Mouse (Mus musculus) CH12.LX (cell line): ENCODE measurements around the gene Dhrs7b. TPM values are rescaled to one million over a fixed set of nuclear protein-coding genes. Genes with fewer than 3 reads are reported as not detected.
"Not testable (repeated sequence)": the region's sequence is repeated elsewhere in the genome, so short reads cannot be mapped to it uniquely, and the experiment has no call there.

Experiments used
- DNase-seq: peaks from one replicate; pipeline ENCODE4 v3.0.0-alpha.2; 2013; ENCODE audit errors: extremely low read depth
- H3K27ac ChIP-seq: 2 replicates; pipeline ENCODE4 v1.5.1; 2012; ENCODE audit warnings: low read depth, mild to moderate bottlenecking, control low read depth, moderate library complexity; ENCODE audit not compliant: insufficient read depth
- H3K27me3 ChIP-seq: replicated peaks from 2 replicates; pipeline ENCODE3; 2012; ENCODE audit warnings: inconsistent platforms
- H3K36me3 ChIP-seq, 2 experiments: replicated peaks in 1 of 2; 2 replicates each; pipeline versions ENCODE3 to v1.6.1; 2012; ENCODE audit warnings: inconsistent platforms in 1 of 2, low read length in 1 of 2, mild to moderate bottlenecking in 1 of 2, mixed read lengths in 1 of 2, moderate library complexity in 1 of 2; ENCODE audit not compliant: control insufficient read depth in 1 of 2, insufficient read depth in 1 of 2
- H3K4me1 ChIP-seq, 2 experiments: 2 replicates each; pipeline ENCODE4 v1.6.1; 2012; ENCODE audit warnings: inconsistent platforms in 1 of 2, moderate library complexity in 1 of 2; ENCODE audit not compliant: insufficient read depth in 2 of 2, control insufficient read depth in 1 of 2
- H3K4me2 ChIP-seq: 2 replicates; pipeline ENCODE4 v1.6.1; 2012; ENCODE audit warnings: low read depth, mild to moderate bottlenecking, control low read depth; ENCODE audit not compliant: poor library complexity, insufficient read depth, severe bottlenecking
- H3K4me3 ChIP-seq, 3 experiments: fragments of 150-350 bp in 1 of 3; sonication (generic) in 1 of 3; replicated peaks in 1 of 3; 2 replicates each; pipeline versions ENCODE3 to v1.5.1; 2011 to 2012; ENCODE audit warnings: low read depth in 2 of 3, low read length in 2 of 3, mild to moderate bottlenecking in 2 of 3, moderate library complexity in 2 of 3, control low read depth in 1 of 3, improper control_type of control experiment in 1 of 3, inconsistent platforms in 1 of 3, mixed read lengths in 1 of 3; ENCODE audit not compliant: poor library complexity in 1 of 3
- H3K79me2 ChIP-seq: replicated peaks from 2 replicates; pipeline ENCODE4 v1.6.1; 2012; ENCODE audit warnings: mild to moderate bottlenecking, moderate library complexity; ENCODE audit not compliant: control insufficient read depth, poor library complexity, insufficient read depth, severe bottlenecking; ENCODE audit errors: extremely low read depth
- H3K9ac ChIP-seq: 2 replicates; pipeline ENCODE4 v1.6.1; 2012; ENCODE audit warnings: low read depth, mild to moderate bottlenecking, control low read depth, moderate library complexity; ENCODE audit not compliant: insufficient read depth
- H3K9me3 ChIP-seq: replicated peaks from 2 replicates; pipeline ENCODE3; 2012; ENCODE audit warnings: low read length, inconsistent platforms, mixed read lengths
- CHD1 ChIP-seq: IDR thresholded peaks from 2 replicates; pipeline ENCODE4 v1.6.1; 2012; ENCODE audit warnings: low read depth, low read length, improper control_type of control experiment, inconsistent platforms
- CHD2 ChIP-seq: IDR thresholded peaks from 2 replicates; pipeline ENCODE4 v1.6.1; 2011; ENCODE audit warnings: low read length, improper control_type of control experiment
- E2F4 ChIP-seq: IDR thresholded peaks from 2 replicates; pipeline ENCODE4 v1.6.1; 2011; ENCODE audit warnings: low read depth, low read length, improper control_type of control experiment; ENCODE audit not compliant: insufficient replicate concordance
- ELF1 ChIP-seq: IDR thresholded peaks from 2 replicates; pipeline ENCODE4 v1.6.1; 2014; ENCODE audit warnings: low read depth, mild to moderate bottlenecking, inconsistent platforms, low read length, improper control_type of control experiment
- EP300 ChIP-seq: IDR thresholded peaks from 2 replicates; pipeline ENCODE4 v1.6.1; 2011; ENCODE audit warnings: low read length, improper control_type of control experiment
- ETS1 ChIP-seq: conservative IDR thresholded peaks from 2 replicates; pipeline ENCODE4 v1.6.1; 2012; ENCODE audit warnings: low read depth, mild to moderate bottlenecking, inconsistent platforms, low read length, improper control_type of control experiment, moderate library complexity
- HCFC1 ChIP-seq: IDR thresholded peaks from 2 replicates; pipeline ENCODE4 v1.6.1; 2012; ENCODE audit warnings: low read depth, mild to moderate bottlenecking, inconsistent platforms, low read length, improper control_type of control experiment
- JUN ChIP-seq: IDR thresholded peaks from 2 replicates; pipeline ENCODE4 v1.6.1; 2011; ENCODE audit warnings: low read depth, mild to moderate bottlenecking, low read length, improper control_type of control experiment, moderate library complexity; ENCODE audit not compliant: insufficient read depth
- MAFK ChIP-seq: IDR thresholded peaks from 2 replicates; pipeline ENCODE4 v1.6.1; 2011; ENCODE audit warnings: low read length, improper control_type of control experiment; ENCODE audit not compliant: insufficient replicate concordance
- MEF2A ChIP-seq: IDR thresholded peaks from 2 replicates; pipeline ENCODE4 v1.6.1; 2014; ENCODE audit warnings: low read depth, mild to moderate bottlenecking, inconsistent platforms, low read length, improper control_type of control experiment, borderline replicate concordance
- MXI1 ChIP-seq: IDR thresholded peaks from 2 replicates; pipeline ENCODE4 v1.6.1; 2011; ENCODE audit warnings: mild to moderate bottlenecking, low read depth, low read length, improper control_type of control experiment
- MYC ChIP-seq: IDR thresholded peaks from 2 replicates; pipeline ENCODE4 v1.6.1; 2011; ENCODE audit warnings: low read depth, mild to moderate bottlenecking, improper control_type of control experiment, low read length
- POLR2A ChIP-seq: IDR thresholded peaks from 2 replicates; pipeline ENCODE4 v1.6.1; 2011; ENCODE audit warnings: low read depth, mild to moderate bottlenecking, improper control_type of control experiment, low read length
- RAD21 ChIP-seq: IDR thresholded peaks from 2 replicates; pipeline ENCODE4 v1.6.1; 2011; ENCODE audit warnings: low read depth, mild to moderate bottlenecking, low read length, improper control_type of control experiment, moderate library complexity
- SIN3A ChIP-seq: IDR thresholded peaks from 2 replicates; pipeline ENCODE4 v1.6.1; 2012; ENCODE audit warnings: low read length, improper control_type of control experiment, inconsistent platforms
- TBP ChIP-seq: conservative IDR thresholded peaks from 2 replicates; pipeline ENCODE4 v1.6.1; 2011; ENCODE audit warnings: low read depth, low read length, improper control_type of control experiment
- USF1 ChIP-seq: IDR thresholded peaks from 2 replicates; pipeline ENCODE4 v1.6.1; 2014; ENCODE audit warnings: low read depth, mild to moderate bottlenecking, inconsistent platforms, low read length, improper control_type of control experiment
- ZKSCAN1 ChIP-seq: IDR thresholded peaks from 2 replicates; pipeline ENCODE4 v1.6.1; 2012; ENCODE audit warnings: low read depth, inconsistent platforms, low read length, improper control_type of control experiment, borderline replicate concordance
- ZMIZ1 ChIP-seq: IDR thresholded peaks from 2 replicates; pipeline ENCODE4 v1.6.1; 2012; ENCODE audit warnings: low read depth, mild to moderate bottlenecking, inconsistent platforms, low read length, improper control_type of control experiment
- dilution Hi-C: fragments of 300-500 bp; cut with MboI; formaldehyde crosslinking; loops from 2 replicates; pipeline ENCODE4 v1.14.3; 2020; ENCODE audit warnings: low sequenced_read_pairs; ENCODE audit not compliant: extremely low pct_unique_long_range_greater_than_20kb, extremely low pct_ligation_motif_present
- in situ Hi-C: fragments of 300-500 bp; cut with MboI; formaldehyde crosslinking; loops from 3 replicates; pipeline ENCODE4 v1.14.3; 2019; ENCODE audit warnings: low sequenced_read_pairs, low pct_ligation_motif_present, low pct_unique_long_range_greater_than_20kb, mixed read lengths
- polyA plus RNA-seq: library from polyadenylated mRNA; unstranded; fragments of >175 nt; gene quantifications from 2 replicates; pipeline ENCODE4 v1.2.1, GENCODE M21; 2012; ENCODE audit warnings: low read depth; ENCODE audit not compliant: insufficient read length
- total RNA-seq, 2 experiments: library from RNA; depleted of rRNA; stranded (reverse); fragments of 300-350 nt in 1 of 2; fragments of >200 nt in 1 of 2; gene quantifications; 2 replicates each; pipeline ENCODE4 v1.2.3; 2012 to 2014

Dhrs7b gene
- total and polyA plus RNA-seq, 3 experiments: 43.3 to 63.5 (median 59.2) TPM

DNA sequence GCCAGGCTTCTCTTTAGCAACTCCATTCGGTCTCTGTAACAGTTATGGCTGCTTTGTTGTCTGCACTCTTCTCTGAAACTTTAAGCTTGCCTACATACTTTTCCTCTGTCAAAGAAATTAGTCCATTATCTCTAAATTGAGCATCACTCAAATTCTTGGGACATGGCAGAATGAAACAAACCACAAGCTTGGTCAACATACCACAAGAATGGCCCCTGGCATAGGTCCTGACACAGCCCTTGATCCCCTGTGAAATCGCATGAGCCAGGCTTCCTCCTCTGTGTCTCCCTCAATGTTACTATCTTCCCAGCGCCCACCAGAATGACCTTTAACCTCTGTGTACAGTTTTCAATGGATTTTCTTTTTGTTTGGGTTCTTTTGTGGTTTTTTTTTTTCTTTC is 52.0 kb downstream of the Dhrs7b start:
- in situ Hi-C loops (no loop called here), dilution Hi-C loops (no loop called here)
- H3K4me1 ChIP-seq: peaks cover 6 to 17% of the 10 kb centered on the region in 2 experiments; a peak in 2 of 4 replicates
- H3K9me3 ChIP-seq: no peaks in the 10 kb centered on the region
- no peak overlapping the region for H3K9ac ChIP-seq
- DNase-seq: no peak
- H3K27me3 ChIP-seq: no peaks in the 10 kb centered on the region
- H3K79me2 ChIP-seq: peaks cover 19% of the 10 kb centered on the region
- no peak overlapping the region for H3K4me2 ChIP-seq
- H3K27ac ChIP-seq: no peak overlapping the region
- no peak overlapping the region for H3K4me3 ChIP-seq
- peaks cover 2 to 38% of the 10 kb centered on the region in 2 experiments for H3K36me3 ChIP-seq
- TF ChIP-seq ELF1: no peak
- TF ChIP-seq USF1: no peak
- no peak for TF ChIP-seq HCFC1
- TF ChIP-seq SIN3A: no peak
- no peak for TF ChIP-seq CHD2
- no peak for TF ChIP-seq MXI1
- TF ChIP-seq ZKSCAN1: no peak
- no peak for TF ChIP-seq E2F4
- no peak for TF ChIP-seq TBP
- no peak for TF ChIP-seq EP300
- no peak for TF ChIP-seq JUN
- TF ChIP-seq ZMIZ1: no peak
- no peak for TF ChIP-seq MEF2A
- TF ChIP-seq CHD1: no peak
- no peak for TF ChIP-seq RAD21
- no peak for TF ChIP-seq MAFK
- no peak for TF ChIP-seq MYC
- no peak for TF ChIP-seq POLR2A
- no peak for TF ChIP-seq ETS1

DNA sequence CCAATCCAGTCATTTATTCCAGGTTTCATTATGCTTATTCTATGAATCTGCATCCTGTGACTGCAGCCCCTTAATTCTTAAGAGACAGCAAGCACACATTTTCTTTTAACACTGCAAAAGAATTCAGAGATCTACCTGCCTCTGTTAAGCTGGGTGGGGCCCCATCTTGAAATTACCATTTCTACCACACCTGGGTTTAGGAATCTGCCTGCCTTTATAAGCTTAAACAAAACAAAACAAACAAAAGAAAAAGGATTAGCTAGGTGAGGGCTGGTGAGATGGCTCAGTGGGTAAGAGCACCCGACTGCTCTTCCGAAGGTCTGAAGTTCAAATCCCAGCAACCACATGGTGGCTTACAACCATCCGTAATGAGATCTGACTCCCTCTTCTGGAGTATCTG is 56.6 kb downstream of the Dhrs7b start:
- dilution Hi-C loops, H3K4me1 ChIP-seq, H3K27me3 ChIP-seq, H3K4me2 ChIP-seq, H3K9ac ChIP-seq, DNase-seq, H3K79me2 ChIP-seq, H3K4me3 ChIP-seq, H3K27ac ChIP-seq, H3K9me3 ChIP-seq, in situ Hi-C loops: not testable (repeated sequence)
- H3K36me3 ChIP-seq: peaks cover 0 to 25% of the 10 kb centered on the region in 2 experiments
